Mouse (Mus musculus): ENCODE results near the gene Tdrd9. TPM values are rescaled to one million over a fixed set of nuclear protein-coding genes. Genes with fewer than 3 reads are reported as not detected.

The Tdrd9 gene
- total and polyA plus RNA-seq, 3 experiments, result 28.9 to 46.5 TPM; not detected in 1

- no peaks in the 10 kb centered on the region for H3K79me2 ChIP-seq (ENCODE audit: control insufficient read depth, insufficient read depth, low read length, poor library complexity)
- TF ChIP-seq ZKSCAN1 (IDR thresholded peaks at IDR 0.05; ENCODE audit: low read depth, low read length), result peak; percentile 84
- TF ChIP-seq USF2 (IDR thresholded peaks at IDR 0.05; ENCODE audit: borderline replicate concordance in 1 of 2, insufficient read depth in 1 of 2, low read depth in 1 of 2, low read length in 2 of 2), result no peak
- no peaks in the 10 kb centered on the region for H3K27me3 ChIP-seq (ENCODE audit: control insufficient read depth in 1 of 2, insufficient read depth in 2 of 2, low read length in 2 of 2)
- no peak overlapping the region for H3K9ac ChIP-seq (ENCODE audit: control insufficient read depth, low read depth, low read length, poor library complexity, severe bottlenecking)
- peaks cover 8% of the 10 kb centered on the region for H3K9me3 ChIP-seq (replicated peaks; ENCODE audit: insufficient read depth, low read length)
- no peak overlapping the region for H3K4me3 ChIP-seq (ENCODE audit: control insufficient read depth in 1 of 2, insufficient read depth in 1 of 2, low read depth in 2 of 2, low read length in 2 of 2)
- no peak for DNase-seq (ENCODE audit: low read depth, low spot score)
- H3K36me3 ChIP-seq (ENCODE audit: control insufficient read depth in 1 of 2, insufficient read depth in 2 of 2, low read length in 2 of 2), result no peaks in the 10 kb centered on the region
- H3K4me1 ChIP-seq (ENCODE audit: control insufficient read depth in 1 of 2, insufficient read depth in 2 of 2, low read length in 2 of 2), result no peaks in the 10 kb centered on the region
- no peak overlapping the region for H3K27ac ChIP-seq (ENCODE audit: control insufficient read depth, low read depth, low read length)
Observed at GRCm38 (mm10) chr12:112023306-112023705, 51.9 kb downstream of the Tdrd9 start.

- TF ChIP-seq JUND (IDR thresholded peaks at IDR 0.05; ENCODE audit: low read depth, low read length) (no peak), ZC3H11A (IDR thresholded peaks at IDR 0.05; ENCODE audit: low read depth, low read length) (no peak), USF2 (IDR thresholded peaks at IDR 0.05; ENCODE audit: borderline replicate concordance in 1 of 2, insufficient read depth in 1 of 2, low read depth in 1 of 2, low read length in 2 of 2) (0 out of 4 replicates have a peak, but pooled peaks of 1 of the 2 experiments have one; percentile 17)
- peaks cover 8% of the 10 kb centered on the region for H3K9me3 ChIP-seq (replicated peaks; ENCODE audit: insufficient read depth, low read length)
- H3K4me3 ChIP-seq (ENCODE audit: control insufficient read depth in 1 of 2, insufficient read depth in 1 of 2, low read depth in 2 of 2, low read length in 2 of 2), result no peak overlapping the region
- no peak for DNase-seq (ENCODE audit: low read depth, low spot score)
- H3K79me2 ChIP-seq (ENCODE audit: control insufficient read depth, insufficient read depth, low read length, poor library complexity), result no peaks in the 10 kb centered on the region
- H3K4me1 ChIP-seq (ENCODE audit: control insufficient read depth in 1 of 2, insufficient read depth in 2 of 2, low read length in 2 of 2), result no peaks in the 10 kb centered on the region
- H3K27me3 ChIP-seq (ENCODE audit: control insufficient read depth in 1 of 2, insufficient read depth in 2 of 2, low read length in 2 of 2), result no peaks in the 10 kb centered on the region
- no peak overlapping the region for H3K27ac ChIP-seq (ENCODE audit: control insufficient read depth, low read depth, low read length)
- H3K36me3 ChIP-seq (ENCODE audit: control insufficient read depth in 1 of 2, insufficient read depth in 2 of 2, low read length in 2 of 2), result no peaks in the 10 kb centered on the region
- H3K9ac ChIP-seq (ENCODE audit: control insufficient read depth, low read depth, low read length, poor library complexity, severe bottlenecking), result no peak overlapping the region
Observed at GRCm38 (mm10) chr12:112024581-112025310, 53.4 kb downstream of the Tdrd9 start.

GRCm38 (mm10) chr12:112025457-112025856 lies 54.1 kb downstream of the Tdrd9 start:
- H3K36me3 ChIP-seq (ENCODE audit: control insufficient read depth in 1 of 2, insufficient read depth in 2 of 2, low read length in 2 of 2), result no peaks in the 10 kb centered on the region
- no peak overlapping the region for H3K4me3 ChIP-seq (ENCODE audit: control insufficient read depth in 1 of 2, insufficient read depth in 1 of 2, low read depth in 2 of 2, low read length in 2 of 2)
- H3K27me3 ChIP-seq (ENCODE audit: control insufficient read depth in 1 of 2, insufficient read depth in 2 of 2, low read length in 2 of 2), result no peaks in the 10 kb centered on the region
- TF ChIP-seq MAZ (IDR thresholded peaks at IDR 0.05; ENCODE audit: low read depth, low read length), result no peak
- TF ChIP-seq MYB (IDR thresholded peaks at IDR 0.05; ENCODE audit: low read depth, low read length), result no peak
- H3K4me1 ChIP-seq (ENCODE audit: control insufficient read depth in 1 of 2, insufficient read depth in 2 of 2, low read length in 2 of 2), result no peaks in the 10 kb centered on the region
- DNase-seq (ENCODE audit: low read depth, low spot score), result no peak
- no peaks in the 10 kb centered on the region for H3K79me2 ChIP-seq (ENCODE audit: control insufficient read depth, insufficient read depth, low read length, poor library complexity)
- H3K9ac ChIP-seq (ENCODE audit: control insufficient read depth, low read depth, low read length, poor library complexity, severe bottlenecking), result no peak overlapping the region
- H3K27ac ChIP-seq (ENCODE audit: control insufficient read depth, low read depth, low read length), result no peak overlapping the region
- peaks cover 8% of the 10 kb centered on the region for H3K9me3 ChIP-seq (replicated peaks; ENCODE audit: insufficient read depth, low read length)
